Mouse (Mus musculus): ENCODE results near the gene Kcnmb2. TPM values are rescaled to one million over a fixed set of nuclear protein-coding genes. Genes with fewer than 3 reads are reported as not detected.

Gene Kcnmb2
- not detected for polyA plus RNA-seq (2014; fragmentation: Illumina TruSeq; extraction: RNeasy Lipid Tissue Mini Kit (QIAGEN cat#74804); ENCODE audit: low read depth, low replicate concordance)

DNA sequence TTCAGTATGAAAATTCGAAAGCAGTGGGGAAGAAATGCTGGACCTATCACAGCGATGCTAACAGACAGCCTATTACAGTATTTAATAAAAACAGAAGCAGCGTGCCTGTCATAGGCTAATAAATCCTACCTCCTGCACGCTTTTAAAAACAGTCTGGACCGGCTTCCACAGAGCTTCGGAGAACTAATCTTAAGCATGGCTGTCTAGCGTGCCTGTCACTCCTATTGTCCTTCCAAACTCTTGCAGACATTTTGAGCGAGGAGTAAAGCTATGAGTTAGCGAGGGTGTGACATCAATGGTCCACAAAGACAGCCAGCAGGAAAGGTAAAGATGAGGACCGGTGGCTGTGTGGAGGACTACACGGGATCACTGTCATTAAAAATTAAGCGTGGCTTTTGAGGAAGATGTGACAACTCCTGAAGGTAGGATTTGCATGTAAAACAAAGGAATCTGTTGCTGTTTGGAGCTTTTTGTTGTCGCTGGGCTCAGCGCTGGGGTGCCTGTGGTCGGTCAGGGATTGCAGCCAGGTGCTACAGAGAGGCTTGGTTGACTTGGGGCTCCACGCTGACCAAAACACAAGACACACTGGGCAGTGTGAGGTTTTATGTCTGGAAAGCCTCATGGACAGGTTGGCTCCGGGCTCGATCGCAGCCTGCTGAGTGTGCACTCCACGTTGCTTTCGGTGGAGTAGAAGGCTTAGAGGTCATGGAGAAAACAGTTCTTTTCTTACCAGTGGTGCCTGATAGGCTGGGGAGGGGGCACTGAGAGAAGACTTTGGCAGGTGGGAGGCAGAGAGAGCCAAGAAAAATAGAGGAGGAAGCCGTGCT lies at the start of gene Kcnmb2:
Gene Kcnmb2, plus strand, starts transcription at position 4 of the 827 bp plus-strand sequence.

